Mouse (Mus musculus): ENCODE results near the gene Prelp. TPM values are rescaled to one million over a fixed set of nuclear protein-coding genes. Genes with fewer than 3 reads are reported as not detected.
A peak's percentile ranks its signal among the peaks of the same experiment; 100 is the strongest.

Gene Prelp
- polyA plus RNA-seq, 1 experiment: 7.5 TPM

DNA sequence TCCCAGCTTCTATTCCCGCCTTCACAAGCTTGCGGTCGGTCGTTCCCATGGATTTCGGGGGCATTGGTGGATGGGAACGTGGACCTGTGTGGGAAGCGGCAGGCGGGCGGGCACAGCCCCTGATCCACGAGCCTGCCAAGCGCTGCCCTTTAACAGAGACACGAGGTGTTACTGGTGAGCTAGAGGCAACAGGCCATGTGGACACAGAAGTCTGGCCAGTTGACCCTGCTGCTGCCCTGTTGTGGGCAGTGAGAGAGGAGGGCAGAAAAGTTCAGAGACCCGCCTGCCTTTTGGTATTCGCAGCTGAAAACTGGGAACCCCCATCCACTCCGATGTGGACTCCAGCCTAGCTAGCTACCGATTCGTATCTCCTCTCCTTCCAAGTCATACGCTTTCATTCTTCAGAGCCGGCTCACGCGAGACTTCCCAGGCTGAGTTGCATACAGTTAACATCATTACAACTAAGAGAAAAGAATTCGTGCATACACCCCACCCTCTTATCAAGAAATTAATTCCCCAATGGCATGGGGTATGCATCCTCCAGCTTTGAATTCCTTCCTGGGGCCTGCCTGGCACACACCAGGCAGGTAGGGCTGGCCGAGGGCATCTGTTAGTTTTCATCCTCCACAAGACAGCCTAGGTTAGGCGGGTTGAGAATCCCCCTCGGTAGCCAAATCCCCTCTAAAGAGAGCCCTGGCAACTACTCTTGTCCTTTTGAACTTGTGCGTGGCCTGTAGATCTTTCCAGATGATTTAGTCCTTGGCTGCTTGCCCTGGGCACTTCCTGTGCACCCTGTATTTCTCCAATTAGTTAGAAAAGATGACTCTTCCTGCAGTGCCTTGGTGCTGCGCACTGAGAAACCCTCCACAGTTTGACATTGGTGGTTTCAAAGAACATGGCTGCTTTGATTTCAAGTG is 12.3 kb downstream of the Prelp start:
- Histone ChIP-seq H3K27me3 (ENCODE audit: control insufficient read depth, insufficient read depth, low read length) (no peaks in the 10 kb centered on the region), H3K4me3 (replicated peaks; ENCODE audit: insufficient read depth, low read depth, low read length) (peak overlapping the region; percentile 50), H3K4me1 (ENCODE audit: control insufficient read depth, insufficient read depth, low read length) (peaks cover 31% of the 10 kb centered on the region), H3K27ac (ENCODE audit: insufficient read depth, low read length) (peak overlapping the region; percentile 69)
- TF ChIP-seq CTCF (IDR thresholded peaks at IDR 0.05; ENCODE audit: borderline replicate concordance, insufficient read depth, low read depth, low read length): no peak
- TF ChIP-seq POLR2A (IDR thresholded peaks at IDR 0.05; ENCODE audit: borderline replicate concordance, insufficient read depth, low read length): peak; percentile 61; the same call in 1 of the 2 replicates
- peak; percentile 76 to 79 for DNase-seq
- WGBS: 9% methylated on average over 27 of the region's 27 CpGs

DNA sequence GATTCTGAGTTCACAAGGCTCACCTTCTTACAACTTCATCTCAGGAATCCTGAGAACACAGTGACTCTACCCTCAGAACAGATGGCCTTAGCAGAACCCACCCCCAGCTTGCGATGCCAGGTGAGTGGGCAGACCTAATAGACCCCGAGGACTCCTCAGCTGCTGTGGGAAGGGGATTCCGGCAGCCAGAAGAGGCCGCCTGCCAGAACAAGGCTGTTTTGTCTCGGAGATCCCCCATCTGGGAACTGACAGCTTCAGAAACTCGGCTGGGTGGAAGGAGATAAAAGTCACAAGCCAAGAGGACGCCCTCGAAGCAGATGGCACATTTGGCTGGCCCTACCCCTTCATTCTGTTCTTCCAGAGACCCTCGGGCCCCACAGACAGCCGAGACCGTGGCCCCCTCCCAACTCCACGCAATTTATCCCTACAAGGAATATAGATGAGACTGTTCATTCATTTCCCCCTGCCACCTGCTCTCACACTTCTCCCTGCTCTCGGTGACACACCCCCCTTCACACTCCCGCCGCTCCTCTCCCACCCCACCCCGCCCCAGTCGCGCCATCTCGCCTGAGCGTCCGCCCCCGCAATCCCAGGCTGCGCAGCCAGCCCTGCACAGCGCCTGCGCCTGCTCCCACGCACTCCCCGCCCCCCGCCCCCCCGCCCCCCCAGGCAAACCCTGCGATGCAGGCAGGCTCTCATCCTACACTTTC is 13.1 kb downstream of the Prelp start, which contains the start of gene Optc:
Gene Optc (minus strand): TSS at position 51 of the 710 bp plus-strand sequence.
- Histone ChIP-seq H3K27me3 (ENCODE audit: control insufficient read depth, insufficient read depth, low read length) (no peaks in the 10 kb centered on the region), H3K4me3 (replicated peaks; ENCODE audit: insufficient read depth, low read depth, low read length) (peak within 1 kb of the TSS; percentile 50), H3K27ac (ENCODE audit: insufficient read depth, low read length) (peak within 1 kb of the TSS; percentile 79), H3K4me1 (ENCODE audit: control insufficient read depth, insufficient read depth, low read length) (peaks cover 31% of the 10 kb centered on the region)
- 2% methylated on average over 24 of the region's 30 CpGs for WGBS
- TF ChIP-seq CTCF (IDR thresholded peaks at IDR 0.05; ENCODE audit: borderline replicate concordance, insufficient read depth, low read depth, low read length): no peak
- no peak for TF ChIP-seq POLR2A (IDR thresholded peaks at IDR 0.05; ENCODE audit: borderline replicate concordance, insufficient read depth, low read length)
- DNase-seq: peak; percentile 77 to 80

DNA sequence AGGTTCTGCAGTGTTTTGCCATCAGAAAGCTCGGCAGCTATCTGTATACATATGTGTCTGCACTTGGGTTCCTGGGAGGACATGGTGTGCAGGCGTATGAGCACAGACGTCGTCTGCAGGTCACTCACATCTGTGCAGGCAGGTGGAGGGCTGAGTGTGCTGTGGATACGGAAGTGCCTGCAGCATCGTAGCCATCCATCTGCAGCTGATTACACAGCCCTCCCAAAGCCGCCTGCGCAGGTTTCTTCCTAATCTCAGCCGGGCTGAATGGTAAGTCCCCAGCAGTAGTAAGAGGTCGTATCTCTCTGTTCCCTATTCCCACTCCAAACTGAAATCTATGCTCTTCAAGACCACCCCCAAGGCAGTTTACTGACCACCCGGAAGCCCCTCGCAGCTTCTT is 14.8 kb downstream of the Prelp start:
- Histone ChIP-seq H3K27me3 (ENCODE audit: control insufficient read depth, insufficient read depth, low read length) (no peaks in the 10 kb centered on the region), H3K4me1 (ENCODE audit: control insufficient read depth, insufficient read depth, low read length) (peaks cover 36% of the 10 kb centered on the region), H3K27ac (ENCODE audit: insufficient read depth, low read length) (no peak overlapping the region), H3K4me3 (replicated peaks; ENCODE audit: insufficient read depth, low read depth, low read length) (no peak overlapping the region)
- TF ChIP-seq POLR2A (IDR thresholded peaks at IDR 0.05; ENCODE audit: borderline replicate concordance, insufficient read depth, low read length) (no peak), CTCF (IDR thresholded peaks at IDR 0.05; ENCODE audit: borderline replicate concordance, insufficient read depth, low read depth, low read length) (no peak)
- DNase-seq: no peak
- 67% methylated on average over 12 of the region's 12 CpGs for WGBS

DNA sequence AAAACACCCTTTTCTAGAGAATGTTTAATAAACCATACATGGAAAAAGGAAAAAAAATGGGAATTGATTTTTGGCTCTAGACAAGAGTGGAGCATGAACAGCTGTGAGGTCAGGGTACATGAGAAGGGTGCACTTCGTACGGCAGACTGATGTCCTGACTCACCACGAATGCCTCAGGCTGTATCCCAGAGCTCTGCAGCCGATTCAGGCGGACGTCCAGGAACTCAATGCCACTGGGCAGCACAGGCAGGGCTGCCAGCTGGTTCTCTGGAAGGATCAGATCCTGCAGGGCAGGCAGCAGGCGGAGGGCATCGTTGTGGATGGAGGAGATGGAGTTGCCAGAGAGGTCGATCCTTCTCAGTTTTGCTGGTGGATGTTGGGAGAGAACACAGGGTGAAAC is 20.4 kb downstream of the Prelp start:
- Histone ChIP-seq H3K4me1 (ENCODE audit: control insufficient read depth, insufficient read depth, low read length) (peaks cover 20% of the 10 kb centered on the region), H3K27me3 (ENCODE audit: control insufficient read depth, insufficient read depth, low read length) (no peaks in the 10 kb centered on the region), H3K4me3 (replicated peaks; ENCODE audit: insufficient read depth, low read depth, low read length) (no peak overlapping the region), H3K27ac (ENCODE audit: insufficient read depth, low read length) (peak overlapping the region; percentile 12; the same call in 1 of the 2 replicates)
- 7% methylated on average over 9 of the region's 9 CpGs for WGBS
- DNase-seq: peak; percentile 78 to 85
- no peak for TF ChIP-seq CTCF (IDR thresholded peaks at IDR 0.05; ENCODE audit: borderline replicate concordance, insufficient read depth, low read depth, low read length)
- no peak for TF ChIP-seq POLR2A (IDR thresholded peaks at IDR 0.05; ENCODE audit: borderline replicate concordance, insufficient read depth, low read length)

DNA sequence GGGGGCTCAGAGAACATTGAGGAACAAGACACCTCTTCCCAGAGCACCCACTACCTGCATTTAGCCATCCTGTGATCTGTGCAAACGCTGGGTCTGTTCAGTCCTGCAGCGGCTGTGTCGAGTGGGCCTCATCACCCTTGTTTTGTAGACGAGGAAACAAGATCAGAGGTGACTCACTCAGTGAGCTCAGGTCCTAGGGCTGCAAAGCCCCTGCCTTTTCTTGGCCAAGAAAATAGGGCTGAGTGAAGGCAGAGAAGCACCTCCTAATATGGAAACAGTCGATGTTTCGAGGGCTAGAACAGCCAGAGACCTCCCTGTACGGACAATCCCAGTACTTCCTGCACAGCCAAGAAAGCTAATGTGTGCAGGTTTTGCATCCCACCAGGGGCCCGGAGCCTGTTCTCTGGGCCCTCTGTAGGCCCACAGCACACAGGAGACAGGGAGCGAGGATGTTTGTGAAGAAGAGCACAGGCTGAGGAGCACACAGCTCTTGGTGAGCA is 22.1 kb downstream of the Prelp start:
- WGBS: 92% methylated on average over 9 of the region's 9 CpGs
- no peak for DNase-seq
- Histone ChIP-seq H3K27ac (ENCODE audit: insufficient read depth, low read length) (no peak overlapping the region; the same call in 1 of the 2 replicates), H3K4me1 (ENCODE audit: control insufficient read depth, insufficient read depth, low read length) (peaks cover 20% of the 10 kb centered on the region), H3K4me3 (replicated peaks; ENCODE audit: insufficient read depth, low read depth, low read length) (no peak overlapping the region), H3K27me3 (ENCODE audit: control insufficient read depth, insufficient read depth, low read length) (no peaks in the 10 kb centered on the region)
- no peak for TF ChIP-seq CTCF (IDR thresholded peaks at IDR 0.05; ENCODE audit: borderline replicate concordance, insufficient read depth, low read depth, low read length)
- no peak for TF ChIP-seq POLR2A (IDR thresholded peaks at IDR 0.05; ENCODE audit: borderline replicate concordance, insufficient read depth, low read length)

DNA sequence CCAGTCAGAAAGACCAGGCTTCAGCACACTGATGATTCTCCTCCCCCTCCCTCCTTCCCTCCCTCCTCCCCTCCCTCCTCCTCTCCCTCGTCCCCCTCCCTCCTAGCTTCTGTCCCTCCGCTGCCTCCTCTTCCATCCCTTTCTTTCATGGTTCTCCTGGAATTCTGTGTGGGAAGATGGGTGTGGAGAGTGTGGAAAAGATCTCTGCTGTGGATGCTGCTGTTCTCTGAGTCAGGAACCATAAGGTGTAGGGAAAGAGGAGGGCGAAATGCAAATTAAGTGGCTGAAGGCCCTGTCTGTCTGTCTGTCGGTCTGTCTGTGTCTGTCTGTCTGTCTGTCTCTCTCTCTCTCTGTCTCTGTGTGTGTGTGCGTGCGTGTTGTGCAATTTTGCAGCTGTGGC is 23.9 kb downstream of the Prelp start:
- TF ChIP-seq CTCF (IDR thresholded peaks at IDR 0.05; ENCODE audit: borderline replicate concordance, insufficient read depth, low read depth, low read length) (no peak), POLR2A (IDR thresholded peaks at IDR 0.05; ENCODE audit: borderline replicate concordance, insufficient read depth, low read length) (no peak)
- Histone ChIP-seq H3K4me3 (replicated peaks; ENCODE audit: insufficient read depth, low read depth, low read length) (no peak overlapping the region), H3K4me1 (ENCODE audit: control insufficient read depth, insufficient read depth, low read length) (peaks cover 25% of the 10 kb centered on the region), H3K27me3 (ENCODE audit: control insufficient read depth, insufficient read depth, low read length) (no peaks in the 10 kb centered on the region), H3K27ac (ENCODE audit: insufficient read depth, low read length) (no peak overlapping the region)
- WGBS: 84% methylated on average over 6 of the region's 6 CpGs
- no peak for DNase-seq

DNA sequence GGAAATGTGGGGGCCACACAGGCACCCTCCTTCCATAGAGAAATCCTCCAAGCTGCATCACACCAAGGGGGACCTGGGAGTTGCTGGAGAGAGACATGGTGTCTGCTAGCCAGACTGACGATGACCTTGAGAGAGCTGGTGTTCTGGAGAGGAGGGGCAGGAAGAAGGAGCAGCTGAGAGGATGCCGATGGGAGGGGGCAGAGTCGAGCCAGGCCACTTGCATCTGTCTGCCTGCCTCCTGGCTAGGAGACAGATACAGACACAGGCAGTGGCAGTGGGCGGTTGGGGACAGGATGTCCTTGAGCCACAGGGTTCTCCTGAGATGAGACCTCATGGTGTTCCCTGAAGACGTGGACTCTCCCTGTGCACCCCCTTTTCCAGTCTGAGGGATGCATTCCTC is 29.7 kb downstream of the Prelp start:
- no peak for TF ChIP-seq POLR2A (IDR thresholded peaks at IDR 0.05; ENCODE audit: borderline replicate concordance, insufficient read depth, low read length)
- no peak for TF ChIP-seq CTCF (IDR thresholded peaks at IDR 0.05; ENCODE audit: borderline replicate concordance, insufficient read depth, low read depth, low read length)
- H3K4me1 ChIP-seq (ENCODE audit: control insufficient read depth, insufficient read depth, low read length): peaks cover 18% of the 10 kb centered on the region
- H3K27ac ChIP-seq (ENCODE audit: insufficient read depth, low read length): no peak overlapping the region
- no peaks in the 10 kb centered on the region for H3K27me3 ChIP-seq (ENCODE audit: control insufficient read depth, insufficient read depth, low read length)
- 49% methylated on average over 5 of the region's 5 CpGs for WGBS
- DNase-seq: no peak
- H3K4me3 ChIP-seq (replicated peaks; ENCODE audit: insufficient read depth, low read depth, low read length): no peak overlapping the region
